Mouse (Mus musculus): ENCODE data around the gene Ap1s1.

Gene Ap1s1

GRCm38 (mm10) chr5:137065454-137065853 lies 19.5 kb upstream of the Ap1s1 start:
- no peak for DNase-seq (ENCODE audit: low spot score in 2 of 2)

GRCm38 (mm10) chr5:137062601-137063000 lies 16.7 kb upstream of the Ap1s1 start:
- DNase-seq (ENCODE audit: low spot score in 2 of 2) = no peak

- no peak for DNase-seq (ENCODE audit: low spot score in 2 of 2)
These were observed 16.0 kb upstream of the Ap1s1 start for GRCm38 (mm10) chr5:137061809-137062481.

GRCm38 (mm10) chr5:137054873-137055272 lies 8.9 kb upstream of the Ap1s1 start:
- no peak for DNase-seq (ENCODE audit: low spot score in 2 of 2)

- DNase-seq (ENCODE audit: low spot score in 2 of 2) = no peak
These were observed 8.4 kb upstream of the Ap1s1 start for GRCm38 (mm10) chr5:137054299-137054698.

- no peak for DNase-seq (ENCODE audit: low spot score in 2 of 2)
These were observed 6.1 kb upstream of the Ap1s1 start for GRCm38 (mm10) chr5:137051914-137052505.

- DNase-seq (ENCODE audit: low spot score in 2 of 2) = no peak
These were observed 5.2 kb upstream of the Ap1s1 start for GRCm38 (mm10) chr5:137051125-137051524.

GRCm38 (mm10) chr5:137046991-137047390 lies 1.1 kb upstream of the Ap1s1 start:
- no peak for DNase-seq (ENCODE audit: low spot score in 2 of 2)

- no peak for DNase-seq (ENCODE audit: low spot score in 2 of 2)
These were observed 386 bp upstream of the Ap1s1 start for GRCm38 (mm10) chr5:137046324-137046718.

- no peak for DNase-seq (ENCODE audit: low spot score in 2 of 2)
These were observed 1.9 kb downstream of the Ap1s1 start for GRCm38 (mm10) chr5:137043997-137044396.

- no peak for DNase-seq (ENCODE audit: low spot score in 2 of 2)
These were observed 4.5 kb downstream of the Ap1s1 start for GRCm38 (mm10) chr5:137041442-137041841.

GRCm38 (mm10) chr5:137039453-137039852 lies 6.5 kb downstream of the Ap1s1 start:
- no peak for DNase-seq (ENCODE audit: low spot score in 2 of 2)

- no peak for DNase-seq (ENCODE audit: low spot score in 2 of 2)
These were observed 9.7 kb downstream of the Ap1s1 start for GRCm38 (mm10) chr5:137036211-137036610.

GRCm38 (mm10) chr5:137032641-137033074 lies 13.3 kb downstream of the Ap1s1 start:
- DNase-seq (ENCODE audit: low spot score in 2 of 2) = peak; percentile 91 to 92

GRCm38 (mm10) chr5:137032033-137032421 lies 13.9 kb downstream of the Ap1s1 start:
- DNase-seq (ENCODE audit: low spot score in 2 of 2) = peak; percentile 78 to 80

GRCm38 (mm10) chr5:137031076-137032032 lies 14.6 kb downstream of the Ap1s1 start:
- DNase-seq (ENCODE audit: low spot score in 2 of 2) = peak in 1 of 2 experiments; percentile 46

- peak; percentile 74 to 82 for DNase-seq (ENCODE audit: low spot score in 2 of 2)
These were observed 15.5 kb downstream of the Ap1s1 start for GRCm38 (mm10) chr5:137030416-137030810.

GRCm38 (mm10) chr5:137029643-137030415 lies 16.1 kb downstream of the Ap1s1 start:
- peak; percentile 97 for DNase-seq (ENCODE audit: low spot score in 2 of 2)

GRCm38 (mm10) chr5:137029273-137029585 lies 16.7 kb downstream of the Ap1s1 start:
- DNase-seq (ENCODE audit: low spot score in 2 of 2) = no peak

- DNase-seq (ENCODE audit: low spot score in 2 of 2) = peak in 1 of 2 experiments; percentile 49
These were observed 17.2 kb downstream of the Ap1s1 start for GRCm38 (mm10) chr5:137028561-137029272.

- no peak for DNase-seq (ENCODE audit: low spot score in 2 of 2)
These were observed 19.8 kb downstream of the Ap1s1 start, which contains the start of gene Vgf for GRCm38 (mm10) chr5:137026092-137026491. Gene Vgf (plus strand): TSS chr5:137026392.
